Mouse (Mus musculus) MEL (cell line): ENCODE data around the gene Tspan9. TPM values are rescaled to one million over a fixed set of nuclear protein-coding genes. Genes with fewer than 3 reads are reported as not detected.
A peak's percentile ranks its signal among the peaks of the same experiment; 100 is the strongest.

Source experiments
- DNase-seq: peaks from one replicate; pipeline ENCODE4 v3.0.0; 2011; ENCODE audit warnings: low read depth, low spot score
- H3K27ac ChIP-seq: 2 replicates; pipeline ENCODE4 v1.5.1; 2012; ENCODE audit warnings: low read depth, mild to moderate bottlenecking, control low read depth, low read length, moderate library complexity; ENCODE audit not compliant: control insufficient read depth
- H3K27me3 ChIP-seq, 2 experiments: fragments of 150-350 bp in 1 of 2; sonication (generic) in 1 of 2; 2 replicates each; pipeline ENCODE4 v1.6.1; 2012; ENCODE audit warnings: low read length in 2 of 2, mild to moderate bottlenecking in 2 of 2, improper control_type of control experiment in 1 of 2, moderate library complexity in 1 of 2; ENCODE audit not compliant: insufficient read depth in 2 of 2, control insufficient read depth in 1 of 2
- H3K36me3 ChIP-seq, 2 experiments: 2 replicates each; pipeline ENCODE4 v1.6.1; 2012 to 2014; ENCODE audit warnings: low read length in 2 of 2, improper control_type of control experiment in 1 of 2, inconsistent platforms in 1 of 2, mild to moderate bottlenecking in 1 of 2; ENCODE audit not compliant: insufficient read depth in 2 of 2, control insufficient read depth in 1 of 2
- H3K4me1 ChIP-seq, 2 experiments: fragments of 150-350 bp in 1 of 2; sonication (generic) in 1 of 2; 2 replicates each; pipeline ENCODE4 v1.6.1; 2012; ENCODE audit warnings: low read length in 2 of 2, improper control_type of control experiment in 1 of 2, mild to moderate bottlenecking in 1 of 2; ENCODE audit not compliant: insufficient read depth in 2 of 2, control insufficient read depth in 1 of 2
- H3K4me3 ChIP-seq, 2 experiments: fragments of 150-350 bp in 1 of 2; sonication (generic) in 1 of 2; 2 replicates each; pipeline ENCODE4 v1.5.1; 2012; ENCODE audit warnings: low read depth in 2 of 2, low read length in 2 of 2, mild to moderate bottlenecking in 2 of 2, moderate library complexity in 2 of 2, control low read depth in 1 of 2, improper control_type of control experiment in 1 of 2; ENCODE audit not compliant: control insufficient read depth in 1 of 2, insufficient read depth in 1 of 2
- H3K79me2 ChIP-seq: 2 replicates; pipeline ENCODE4 v1.6.1; 2012; ENCODE audit warnings: mild to moderate bottlenecking, low read length, moderate library complexity; ENCODE audit not compliant: control insufficient read depth, poor library complexity, insufficient read depth
- H3K9ac ChIP-seq: 2 replicates; pipeline ENCODE4 v1.6.1; 2012; ENCODE audit warnings: low read depth, mild to moderate bottlenecking, control low read depth, low read length, moderate library complexity; ENCODE audit not compliant: control insufficient read depth, poor library complexity, severe bottlenecking
- H3K9me3 ChIP-seq: fragments of 150-350 bp; sonication (generic); replicated peaks from 2 replicates; pipeline ENCODE4 v1.6.1; 2012; ENCODE audit warnings: mild to moderate bottlenecking, low read length, improper control_type of control experiment, moderate library complexity; ENCODE audit not compliant: insufficient read depth
- BHLHE40 ChIP-seq: IDR thresholded peaks from 2 replicates; pipeline ENCODE4 v1.6.1; 2012; ENCODE audit warnings: low read depth, mild to moderate bottlenecking, inconsistent platforms, low read length, improper control_type of control experiment, borderline replicate concordance
- CHD1 ChIP-seq: IDR thresholded peaks from 2 replicates; pipeline ENCODE4 v1.6.1; 2012; ENCODE audit warnings: low read depth, mild to moderate bottlenecking, inconsistent platforms, low read length, improper control_type of control experiment
- CHD2 ChIP-seq: IDR thresholded peaks from 2 replicates; pipeline ENCODE4 v1.6.1; 2011; ENCODE audit warnings: low read length, improper control_type of control experiment
- CTCF ChIP-seq, 3 experiments: IDR thresholded peaks in 2 of 3; conservative IDR thresholded peaks in 1 of 3; 2 replicates each; pipeline ENCODE4 v1.5.1; 2011 to 2012; ENCODE audit warnings: low read length in 3 of 3, low read depth in 2 of 3, mild to moderate bottlenecking in 2 of 3, improper control_type of control experiment in 1 of 3, inconsistent platforms in 1 of 3, mixed read lengths in 1 of 3, moderate library complexity in 1 of 3; ENCODE audit not compliant: control insufficient read depth in 1 of 3, insufficient read depth in 1 of 3, poor library complexity in 1 of 3, severe bottlenecking in 1 of 3
- E2F4 ChIP-seq: IDR thresholded peaks from 2 replicates; pipeline ENCODE4 v1.6.1; 2011; ENCODE audit warnings: low read depth, low read length, improper control_type of control experiment, borderline replicate concordance
- ELF1 ChIP-seq: IDR thresholded peaks from 2 replicates; pipeline ENCODE4 v1.6.1; 2014; ENCODE audit warnings: low read depth, mild to moderate bottlenecking, inconsistent platforms, low read length, improper control_type of control experiment, moderate library complexity
- EP300 ChIP-seq, 2 experiments: IDR thresholded peaks; 2 replicates each; pipeline ENCODE4 v1.6.1; 2011; ENCODE audit warnings: improper control_type of control experiment in 2 of 2, low read length in 2 of 2, low read depth in 1 of 2, mild to moderate bottlenecking in 1 of 2
- ETS1 ChIP-seq: IDR thresholded peaks from 2 replicates; pipeline ENCODE4 v1.6.1; 2012; ENCODE audit warnings: low read depth, mild to moderate bottlenecking, inconsistent platforms, low read length, improper control_type of control experiment, moderate library complexity
- GABPA ChIP-seq: IDR thresholded peaks from 2 replicates; pipeline ENCODE4 v1.6.1; 2012; ENCODE audit warnings: low read depth, mild to moderate bottlenecking, inconsistent platforms, low read length, improper control_type of control experiment, moderate library complexity
- GATA1 ChIP-seq: IDR thresholded peaks from 2 replicates; pipeline ENCODE4 v1.6.1; 2011; ENCODE audit warnings: low read depth, low read length, improper control_type of control experiment
- JUND ChIP-seq: IDR thresholded peaks from 2 replicates; pipeline ENCODE4 v1.6.1; 2011; ENCODE audit warnings: low read depth, mild to moderate bottlenecking, improper control_type of control experiment, low read length
- MAFK ChIP-seq: IDR thresholded peaks from 2 replicates; pipeline ENCODE4 v1.6.1; 2011; ENCODE audit warnings: low read depth, mild to moderate bottlenecking, low read length, improper control_type of control experiment, borderline replicate concordance
- MAX ChIP-seq: IDR thresholded peaks from 2 replicates; pipeline ENCODE4 v1.6.1; 2011; ENCODE audit warnings: low read length, improper control_type of control experiment
- MAZ ChIP-seq: IDR thresholded peaks from 2 replicates; pipeline ENCODE4 v1.6.1; 2012; ENCODE audit warnings: low read depth, mild to moderate bottlenecking, inconsistent platforms, low read length, improper control_type of control experiment
- MEF2A ChIP-seq: IDR thresholded peaks from 2 replicates; pipeline ENCODE4 v1.6.1; 2014; ENCODE audit warnings: low read depth, mild to moderate bottlenecking, inconsistent platforms, low read length, improper control_type of control experiment; ENCODE audit not compliant: poor library complexity, insufficient replicate concordance, severe bottlenecking; ENCODE audit errors: extremely low read depth
- MXI1 ChIP-seq: IDR thresholded peaks from 2 replicates; pipeline ENCODE4 v1.6.1; 2011; ENCODE audit warnings: mild to moderate bottlenecking, low read depth, low read length, improper control_type of control experiment
- MYB ChIP-seq: IDR thresholded peaks from 2 replicates; pipeline ENCODE4 v1.6.1; 2011; ENCODE audit warnings: mild to moderate bottlenecking, low read depth, low read length, improper control_type of control experiment
- MYC ChIP-seq: IDR thresholded peaks from 2 replicates; pipeline ENCODE4 v1.6.1; 2011; ENCODE audit warnings: low read depth, mild to moderate bottlenecking, low read length, improper control_type of control experiment, moderate library complexity
- NRF1 ChIP-seq: IDR thresholded peaks from 2 replicates; pipeline ENCODE4 v1.6.1; 2014; ENCODE audit warnings: low read depth, mild to moderate bottlenecking, inconsistent platforms, low read length, improper control_type of control experiment, moderate library complexity; ENCODE audit not compliant: poor library complexity, insufficient read depth, severe bottlenecking
- POLR2A ChIP-seq, 2 experiments: IDR thresholded peaks; 2 replicates each; pipeline ENCODE4 v1.6.1; 2011 to 2012; ENCODE audit warnings: low read length in 2 of 2, mild to moderate bottlenecking in 2 of 2, control low read depth in 1 of 2, improper control_type of control experiment in 1 of 2, low read depth in 1 of 2, moderate library complexity in 1 of 2; ENCODE audit not compliant: control insufficient read depth in 1 of 2, insufficient read depth in 1 of 2, poor library complexity in 1 of 2
- POLR2AphosphoS2 ChIP-seq: IDR thresholded peaks from 2 replicates; pipeline ENCODE4 v1.6.1; 2011; ENCODE audit warnings: low read length, improper control_type of control experiment
- RAD21 ChIP-seq: IDR thresholded peaks from 2 replicates; pipeline ENCODE4 v1.6.1; 2011; ENCODE audit warnings: mild to moderate bottlenecking, low read depth, low read length, improper control_type of control experiment
- RCOR1 ChIP-seq: IDR thresholded peaks from 2 replicates; pipeline ENCODE4 v1.6.1; 2012; ENCODE audit warnings: low read depth, mild to moderate bottlenecking, inconsistent platforms, low read length, improper control_type of control experiment
- SIN3A ChIP-seq: IDR thresholded peaks from 2 replicates; pipeline ENCODE4 v1.6.1; 2012; ENCODE audit warnings: low read length, improper control_type of control experiment, inconsistent platforms
- SMC3 ChIP-seq: IDR thresholded peaks from 2 replicates; pipeline ENCODE4 v1.6.1; 2011; ENCODE audit warnings: low read depth, low read length, improper control_type of control experiment
- TBP ChIP-seq: IDR thresholded peaks from 2 replicates; pipeline ENCODE4 v1.8.0; 2011; ENCODE audit warnings: low read depth, low read length, improper control_type of control experiment
- TCF12 ChIP-seq: IDR thresholded peaks from 2 replicates; pipeline ENCODE4 v1.6.1; 2014; ENCODE audit warnings: low read depth, mild to moderate bottlenecking, inconsistent platforms, low read length, improper control_type of control experiment, moderate library complexity
- USF1 ChIP-seq: IDR thresholded peaks from 2 replicates; pipeline ENCODE4 v1.6.1; 2014; ENCODE audit warnings: low read depth, mild to moderate bottlenecking, inconsistent platforms, low read length, improper control_type of control experiment, moderate library complexity
- ZC3H11A ChIP-seq: IDR thresholded peaks from 2 replicates; pipeline ENCODE4 v1.6.1; 2012; ENCODE audit warnings: low read depth, mild to moderate bottlenecking, inconsistent platforms, low read length, improper control_type of control experiment
- ZKSCAN1 ChIP-seq: IDR thresholded peaks from 2 replicates; pipeline ENCODE4 v1.6.1; 2012; ENCODE audit warnings: low read depth, mild to moderate bottlenecking, inconsistent platforms, low read length, improper control_type of control experiment, moderate library complexity
- ZNF384 ChIP-seq: IDR thresholded peaks from 2 replicates; pipeline ENCODE4 v1.6.1; 2012; ENCODE audit warnings: low read depth, mild to moderate bottlenecking, inconsistent platforms, low read length, improper control_type of control experiment
- polyA plus RNA-seq, 2 experiments: library from polyadenylated mRNA; stranded (reverse) in 1 of 2; unstranded in 1 of 2; fragments of >175 nt in 1 of 2; fragments of >200 nt in 1 of 2; gene quantifications; 2 replicates each; pipeline versions ENCODE4 v1.2.1 to v1.2.4; 2012; ENCODE audit warnings: low replicate concordance in 2 of 2, low read depth in 1 of 2; ENCODE audit not compliant: insufficient read length in 2 of 2, insufficient read depth in 1 of 2, missing spikeins in 1 of 2
- total RNA-seq: library from RNA; depleted of rRNA; stranded (reverse); fragments of 300-350 nt; gene quantifications from 2 replicates; pipeline ENCODE4 v1.2.3, GENCODE M21; 2012

Tspan9 gene
- total and polyA plus RNA-seq, 3 experiments = 0.08 to 3.4 TPM; not detected in 1

DNA sequence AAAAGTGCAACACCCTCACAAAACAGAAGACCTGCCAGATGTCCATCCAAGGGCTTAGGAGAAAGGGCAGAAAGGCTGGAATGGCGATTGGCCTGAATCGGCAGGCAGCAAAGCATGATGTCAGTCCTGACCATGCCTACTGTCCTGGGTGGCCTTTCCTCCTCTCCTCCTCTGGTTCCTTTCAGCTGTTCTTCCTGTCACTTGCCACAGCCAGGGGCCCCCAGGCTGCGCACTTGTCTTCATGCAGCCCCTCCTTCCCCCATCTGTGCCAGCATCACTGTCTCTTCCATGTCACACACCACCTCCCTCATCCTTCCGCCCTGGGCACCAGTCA is 51.6 kb downstream of the Tspan9 start:
- TF ChIP-seq EP300 (IDR thresholded peaks at IDR 0.05; ENCODE audit: low read depth in 1 of 2, low read length in 2 of 2) (no peak), MEF2A (no peak), NRF1 (no peak), USF1 (no peak), TBP (no peak), MAFK (no peak), ELF1 (no peak), RCOR1 (no peak), JUND (no peak), POLR2AphosphoS2 (no peak), SIN3A (no peak), TCF12 (no peak), MAX (no peak), ETS1 (no peak), MYC (no peak), E2F4 (no peak), CHD2 (no peak), CHD1 (no peak), MXI1 (no peak)
- Histone ChIP-seq H3K9me3 (no peaks in the 10 kb centered on the region), H3K79me2 (no peaks in the 10 kb centered on the region), H3K36me3 (no peaks in the 10 kb centered on the region), H3K27ac (no peak overlapping the region), H3K4me1 (no peaks in the 10 kb centered on the region), H3K4me3 (no peak overlapping the region), H3K9ac (no peak overlapping the region), H3K27me3 (no peaks in the 10 kb centered on the region)
- no peak for DNase-seq

DNA sequence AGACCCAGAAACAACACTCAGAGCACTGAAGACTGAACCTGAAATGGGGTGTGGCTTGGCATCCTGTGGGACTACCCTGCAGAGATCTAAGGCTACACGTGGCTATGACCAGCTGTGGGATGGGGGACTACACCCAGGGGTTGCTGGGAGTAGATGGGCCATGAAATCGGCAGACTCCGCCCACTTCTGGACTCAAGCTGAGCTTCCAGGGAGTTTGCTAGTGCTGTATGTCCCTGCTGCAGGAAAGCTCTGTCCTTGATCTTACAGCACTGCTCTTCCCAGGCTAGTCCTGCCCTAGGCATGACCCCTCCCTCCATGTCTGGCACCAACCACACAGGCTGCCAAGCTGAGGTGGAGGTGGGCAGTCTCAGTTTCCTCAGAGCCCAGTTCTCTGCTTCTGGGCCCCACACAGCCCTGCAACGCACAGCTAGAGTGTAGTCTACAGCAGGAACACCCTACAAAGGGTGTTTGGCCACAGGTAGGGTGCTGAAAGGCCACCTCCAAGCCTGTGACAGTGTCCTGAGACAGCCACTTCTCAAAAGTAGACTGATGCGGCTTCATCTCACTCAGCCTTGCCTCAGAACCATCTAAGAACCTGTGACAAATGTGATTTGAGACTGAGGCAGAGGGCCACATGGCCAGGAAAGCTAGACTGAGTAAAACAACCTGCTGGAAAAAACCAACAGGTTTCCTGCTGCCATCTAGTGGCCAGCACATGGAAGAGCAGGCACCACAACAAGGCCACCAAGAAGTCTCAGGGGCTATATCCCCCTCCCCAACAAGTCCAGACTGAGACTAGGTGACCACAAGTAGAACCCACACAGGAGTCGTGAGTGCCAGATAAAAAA is 52.2 kb downstream of the Tspan9 start:
- Histone ChIP-seq H3K9me3 (no peaks in the 10 kb centered on the region), H3K27ac (no peak overlapping the region), H3K4me1 (no peaks in the 10 kb centered on the region), H3K79me2 (no peaks in the 10 kb centered on the region), H3K4me3 (no peak overlapping the region), H3K27me3 (no peaks in the 10 kb centered on the region), H3K36me3 (no peaks in the 10 kb centered on the region), H3K9ac (no peak overlapping the region)
- no peak for TF ChIP-seq CHD1
- TF ChIP-seq CTCF (IDR thresholded peaks at IDR 0.05 in 2 of 3, conservative IDR thresholded peaks at IDR 0.05 in 1 of 3; ENCODE audit: control insufficient read depth in 1 of 3, insufficient read depth in 1 of 3, low read depth in 2 of 3, low read length in 3 of 3, poor library complexity in 1 of 3, severe bottlenecking in 1 of 3) = peak; percentile 57 to 68 (median 68)
- no peak for TF ChIP-seq GABPA
- TF ChIP-seq ZC3H11A = no peak
- TF ChIP-seq ELF1 = no peak
- TF ChIP-seq ZKSCAN1 = no peak
- no peak for TF ChIP-seq MEF2A
- TF ChIP-seq JUND = no peak
- no peak for TF ChIP-seq POLR2A (IDR thresholded peaks at IDR 0.05; ENCODE audit: control insufficient read depth in 1 of 2, insufficient read depth in 1 of 2, low read depth in 1 of 2, low read length in 2 of 2, poor library complexity in 1 of 2)
- TF ChIP-seq MYB = no peak
- TF ChIP-seq GATA1 = no peak
- TF ChIP-seq MAZ = no peak
- TF ChIP-seq TCF12 = no peak
- no peak for TF ChIP-seq ZNF384
- TF ChIP-seq SIN3A = no peak
- TF ChIP-seq SMC3 = peak; percentile 39
- TF ChIP-seq BHLHE40 = no peak
- TF ChIP-seq RAD21 = peak; percentile 41
- no peak for TF ChIP-seq E2F4
- peak; percentile 18 for DNase-seq
